In genomic region chr9:108459939-108460318, GRCm38 (mm10) we compare ENCODE assay signal across 9 mouse cellular contexts. TPM values are rescaled to one million over a fixed set of nuclear protein-coding genes. Genes with fewer than 3 reads are reported as not detected.
DNase-seq lines count a peak whose midpoint lies in the region; ATAC-seq lines count a peak whose summit lies in the region.
"Had no signal": no experiment of that assay in that cellular context is flagged by ENCODE, and none has a peak within 500 bp of the region (broad histone marks: within the 10 kb centered on the region; RNA-seq: fewer than 3 reads in every experiment).

No protein-coding gene starts in this region.

- H3K27me3 ChIP-seq in heart, embryonic 11.5 days (ENCODE audit: control insufficient read depth, insufficient read depth, low read length), result no peaks in the 10 kb centered on the region
- H3K27me3 ChIP-seq in embryonic facial prominence, embryonic 10.5 days (replicated peaks; ENCODE audit: low read depth, poor library complexity, severe bottlenecking), result no peaks in the 10 kb centered on the region
- H3K27me3 ChIP-seq in hindbrain, embryonic 14.5 days (ENCODE audit: control insufficient read depth, insufficient read depth, low read length), result no peaks in the 10 kb centered on the region
- no peaks in the 10 kb centered on the region for H3K27me3 ChIP-seq in midbrain, embryonic 10.5 days (ENCODE audit: low read depth, poor library complexity, severe bottlenecking)

- no peak for ATAC-seq in heart, embryonic 11.5 days (replicated peaks; ENCODE audit: insufficient number of reproducible peaks, low FRiP score, low TSS enrichment)
- no peak for ATAC-seq in hindbrain, embryonic 14.5 days (ENCODE audit: low FRiP score)

- peaks cover 14% of the 10 kb centered on the region for H3K36me3 ChIP-seq in heart, embryonic 11.5 days (ENCODE audit: control insufficient read depth, insufficient read depth, low read length)
- peaks cover 29% of the 10 kb centered on the region for H3K36me3 ChIP-seq in embryonic facial prominence, embryonic 10.5 days (replicated peaks)
- peaks cover 21% of the 10 kb centered on the region for H3K36me3 ChIP-seq in hindbrain, embryonic 14.5 days (replicated peaks; ENCODE audit: control insufficient read depth, insufficient read depth)
- peaks cover 28% of the 10 kb centered on the region for H3K36me3 ChIP-seq in midbrain, embryonic 10.5 days

- peak overlapping the region; percentile 95 for H3K4me3 ChIP-seq in heart, embryonic 11.5 days (ENCODE audit: low read depth, low read length)
- peak overlapping the region; percentile 83 for H3K4me3 ChIP-seq in embryonic facial prominence, embryonic 10.5 days
- peak overlapping the region; percentile 94 for H3K4me3 ChIP-seq in hindbrain, embryonic 14.5 days (replicated peaks; ENCODE audit: low read length)
- peak overlapping the region; percentile 97 for H3K4me3 ChIP-seq in midbrain, embryonic 10.5 days

- peak overlapping the region; percentile 94 for H3K4me2 ChIP-seq in heart, embryonic 11.5 days
- peak overlapping the region; percentile 96 for H3K4me2 ChIP-seq in hindbrain, embryonic 14.5 days (replicated peaks)

- no peak for DNase-seq in heart, adult 9 months (ENCODE audit: low spot score in 2 of 2)
- DNase-seq in embryonic facial prominence, embryonic 10.5 days (ENCODE audit: low spot score), result no peak
- DNase-seq in hindbrain, embryonic 14.5 days (ENCODE audit: low spot score), result no peak
- DNase-seq in midbrain, embryonic 10.5 days (ENCODE audit: low spot score), result no peak
- DNase-seq in ovary, postnatal 10 days (ENCODE audit: low spot score), result no peak
- DNase-seq in layer of hippocampus, postnatal 10 days (ENCODE audit: low spot score in 2 of 2), result no peak
- no peak for DNase-seq in cerebellum, adult 18-20 months

- H3K9me3 ChIP-seq in heart, embryonic 11.5 days (replicated peaks; ENCODE audit: control insufficient read depth, low read length), result no peaks in the 10 kb centered on the region
- 0 out of 2 replicates have a peak, but pooled peaks cover under 1% of the 10 kb centered on the region for H3K9me3 ChIP-seq in embryonic facial prominence, embryonic 10.5 days
- no peaks in the 10 kb centered on the region for H3K9me3 ChIP-seq in hindbrain, embryonic 14.5 days (ENCODE audit: control insufficient read depth, low read length)
- H3K9me3 ChIP-seq in midbrain, embryonic 10.5 days (replicated peaks), result no peaks in the 10 kb centered on the region

- peak overlapping the region; percentile 94 for H3K27ac ChIP-seq in heart, embryonic 11.5 days (ENCODE audit: low read depth, low read length)
- peak overlapping the region; percentile 95 for H3K27ac ChIP-seq in embryonic facial prominence, embryonic 10.5 days (replicated peaks)
- H3K27ac ChIP-seq in hindbrain, embryonic 14.5 days, result peak overlapping the region; percentile 90
- H3K27ac ChIP-seq in midbrain, embryonic 10.5 days (replicated peaks), result peak overlapping the region; percentile 94

- H3K4me1 ChIP-seq in heart, embryonic 11.5 days (ENCODE audit: control insufficient read depth, insufficient read depth, low read length), result peaks cover 16% of the 10 kb centered on the region
- peaks cover 27% of the 10 kb centered on the region for H3K4me1 ChIP-seq in embryonic facial prominence, embryonic 10.5 days
- H3K4me1 ChIP-seq in hindbrain, embryonic 14.5 days (replicated peaks; ENCODE audit: control insufficient read depth, insufficient read depth, low read length), result peaks cover 10% of the 10 kb centered on the region
- H3K4me1 ChIP-seq in midbrain, embryonic 10.5 days, result peaks cover 23% of the 10 kb centered on the region

- peak overlapping the region; percentile 95 for H3K9ac ChIP-seq in heart, embryonic 11.5 days (ENCODE audit: low read depth, low read length)
- no peak overlapping the region for H3K9ac ChIP-seq in hindbrain, embryonic 14.5 days

- 83% methylated on average over 1 of the region's 1 CpGs for WGBS in heart, embryonic 11.5 days (ENCODE audit: insufficient replicate concordance)
- 85% methylated on average over 1 of the region's 1 CpGs for WGBS in embryonic facial prominence, embryonic 10.5 days
- WGBS in hindbrain, embryonic 14.5 days, result 100% methylated on average over 1 of the region's 1 CpGs
- 92% methylated on average over 1 of the region's 1 CpGs for WGBS in midbrain, embryonic 10.5 days

RNA-seq across cellular contexts. Expression of gene Ccdc71, which starts 0.4 kb away (rescaled TPM):
- 34.6 and 46.9 TPM in 2 replicates for polyA plus RNA-seq in heart, embryonic 11.5 days (2014; fragmentation: Nextera tagmentation; extraction: Ambion mirVana)
- polyA plus RNA-seq in embryonic facial prominence, embryonic 10.5 days (2016; fragmentation: Nextera tagmentation; extraction: Ambion mirVana), result 56.6 and 57.5 TPM in 2 replicates
- polyA plus RNA-seq in hindbrain, embryonic 14.5 days (2014; fragmentation: Nextera tagmentation; extraction: Ambion mirVana), result 44.9 and 51.4 TPM in 2 replicates
- 58.2 and 59.4 TPM in 2 replicates for polyA plus RNA-seq in midbrain, embryonic 10.5 days (2016; fragmentation: Nextera tagmentation; extraction: Ambion mirVana)
- total RNA-seq in layer of hippocampus, postnatal 10 days (2021), result 10 to 100 TPM; 33.6 to 34.1 TPM

RNA-seq across cellular contexts. Expression of gene Klhdc8b, which starts 1.5 kb away (rescaled TPM):
- 58.1 and 71.8 TPM in 2 replicates for polyA plus RNA-seq in heart, embryonic 11.5 days (2014; fragmentation: Nextera tagmentation; extraction: Ambion mirVana)
- 21.6 and 24.2 TPM in 2 replicates for polyA plus RNA-seq in embryonic facial prominence, embryonic 10.5 days (2016; fragmentation: Nextera tagmentation; extraction: Ambion mirVana)
- 52.8 and 57.2 TPM in 2 replicates for polyA plus RNA-seq in hindbrain, embryonic 14.5 days (2014; fragmentation: Nextera tagmentation; extraction: Ambion mirVana)
- polyA plus RNA-seq in midbrain, embryonic 10.5 days (2016; fragmentation: Nextera tagmentation; extraction: Ambion mirVana), result 43.1 and 52.1 TPM in 2 replicates
- total RNA-seq in layer of hippocampus, postnatal 10 days (2021), result 10 to 100 TPM; 20.7 to 22.7 TPM

RNA-seq across cellular contexts. Expression of gene Lamb2, which starts 19.6 kb away (rescaled TPM):
- polyA plus RNA-seq in heart, embryonic 11.5 days (2014; fragmentation: Nextera tagmentation; extraction: Ambion mirVana), result 22.7 and 30.4 TPM in 2 replicates
- polyA plus RNA-seq in embryonic facial prominence, embryonic 10.5 days (2016; fragmentation: Nextera tagmentation; extraction: Ambion mirVana), result 33.2 and 33.5 TPM in 2 replicates
- polyA plus RNA-seq in hindbrain, embryonic 14.5 days (2014; fragmentation: Nextera tagmentation; extraction: Ambion mirVana), result 18.9 and 19.4 TPM in 2 replicates
- 42.7 and 46.2 TPM in 2 replicates for polyA plus RNA-seq in midbrain, embryonic 10.5 days (2016; fragmentation: Nextera tagmentation; extraction: Ambion mirVana)
- total RNA-seq in layer of hippocampus, postnatal 10 days (2021), result 10 to 100 TPM; 36.9 to 39.4 TPM

RNA-seq across cellular contexts. Expression of gene BC048562, which starts 23.6 kb away (rescaled TPM):
- polyA plus RNA-seq in heart, embryonic 11.5 days (2014; fragmentation: Nextera tagmentation; extraction: Ambion mirVana), result not detected in 2 replicates
- not detected in 2 replicates for polyA plus RNA-seq in embryonic facial prominence, embryonic 10.5 days (2016; fragmentation: Nextera tagmentation; extraction: Ambion mirVana)
- polyA plus RNA-seq in hindbrain, embryonic 14.5 days (2014; fragmentation: Nextera tagmentation; extraction: Ambion mirVana), result not detected in 2 replicates
- polyA plus RNA-seq in midbrain, embryonic 10.5 days (2016; fragmentation: Nextera tagmentation; extraction: Ambion mirVana), result not detected in 2 replicates
- not detected for total RNA-seq in layer of hippocampus, postnatal 10 days (2021)
- polyA plus RNA-seq: thymus, adult 2 months had no signal

RNA-seq across cellular contexts. Expression of gene Usp19, which starts 30.5 kb away (rescaled TPM):
- 48.9 and 57.4 TPM in 2 replicates for polyA plus RNA-seq in heart, embryonic 11.5 days (2014; fragmentation: Nextera tagmentation; extraction: Ambion mirVana)
- polyA plus RNA-seq in embryonic facial prominence, embryonic 10.5 days (2016; fragmentation: Nextera tagmentation; extraction: Ambion mirVana), result 84.7 and 93.7 TPM in 2 replicates
- polyA plus RNA-seq in hindbrain, embryonic 14.5 days (2014; fragmentation: Nextera tagmentation; extraction: Ambion mirVana), result 64.9 and 69.7 TPM in 2 replicates
- 79.4 and 91.6 TPM in 2 replicates for polyA plus RNA-seq in midbrain, embryonic 10.5 days (2016; fragmentation: Nextera tagmentation; extraction: Ambion mirVana)
- 100 to 1,000 TPM; 119 to 125 TPM for total RNA-seq in layer of hippocampus, postnatal 10 days (2021)
